Mouse (Mus musculus) CD4-positive, CD25-positive, alpha-beta regulatory T cell, adult 2 months (primary cell): ENCODE measurements around the gene Ifna15.
A peak's percentile ranks its signal among the peaks of the same experiment; 100 is the strongest.
"Not testable (repeated sequence)": the region's sequence is repeated elsewhere in the genome, so short reads cannot be mapped to it uniquely, and the experiment has no call there.

Source experiments
- DNase-seq: peaks from one replicate; pipeline ENCODE4 v3.0.0-alpha.2; 2012; ENCODE audit warnings: low read depth, low spot score

Ifna15 gene

GRCm38 (mm10) chr4:88558145-88558544 is at the start of gene Ifna15:
Gene Ifna15 (minus strand): TSS chr4:88558245.
- DNase-seq, result not testable (repeated sequence)

GRCm38 (mm10) chr4:88603276-88603675 is 45.2 kb upstream of the Ifna15 start, which contains the start of gene Ifna12:
Gene Ifna12 (minus strand): TSS chr4:88603376.
- no peak for DNase-seq

- DNase-seq, result no peak
Observed at GRCm38 (mm10) chr4:88592285-88592684, 34.2 kb upstream of the Ifna15 start, which contains the start of gene Ifna9. Gene Ifna9 (minus strand): TSS chr4:88592385.

GRCm38 (mm10) chr4:88571698-88572097 is 13.7 kb upstream of the Ifna15 start, which contains the start of gene Ifna14:
Gene Ifna14 (minus strand): TSS chr4:88571798.
- no peak for DNase-seq

DNA sequence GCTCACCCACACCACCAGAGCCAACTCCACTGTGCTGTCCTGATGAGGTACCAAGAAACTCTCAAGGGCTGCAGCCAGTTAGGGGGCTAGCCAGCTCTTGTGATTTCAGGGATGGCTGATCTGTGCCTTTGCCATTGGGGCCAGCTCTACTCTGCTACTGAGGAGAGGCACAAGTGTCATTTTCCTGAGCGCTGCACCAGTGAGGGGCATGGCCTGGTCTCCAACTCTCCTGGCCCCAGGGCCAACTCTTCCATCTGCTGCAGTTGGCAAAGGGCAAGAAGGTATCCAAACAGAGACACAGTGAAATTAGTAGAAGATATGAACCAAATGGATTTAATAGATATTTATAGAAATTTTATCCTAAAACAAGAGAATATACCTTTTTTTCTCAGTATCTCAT is 3.7 kb upstream of the Ifna15 start:
- DNase-seq, result no peak

DNA sequence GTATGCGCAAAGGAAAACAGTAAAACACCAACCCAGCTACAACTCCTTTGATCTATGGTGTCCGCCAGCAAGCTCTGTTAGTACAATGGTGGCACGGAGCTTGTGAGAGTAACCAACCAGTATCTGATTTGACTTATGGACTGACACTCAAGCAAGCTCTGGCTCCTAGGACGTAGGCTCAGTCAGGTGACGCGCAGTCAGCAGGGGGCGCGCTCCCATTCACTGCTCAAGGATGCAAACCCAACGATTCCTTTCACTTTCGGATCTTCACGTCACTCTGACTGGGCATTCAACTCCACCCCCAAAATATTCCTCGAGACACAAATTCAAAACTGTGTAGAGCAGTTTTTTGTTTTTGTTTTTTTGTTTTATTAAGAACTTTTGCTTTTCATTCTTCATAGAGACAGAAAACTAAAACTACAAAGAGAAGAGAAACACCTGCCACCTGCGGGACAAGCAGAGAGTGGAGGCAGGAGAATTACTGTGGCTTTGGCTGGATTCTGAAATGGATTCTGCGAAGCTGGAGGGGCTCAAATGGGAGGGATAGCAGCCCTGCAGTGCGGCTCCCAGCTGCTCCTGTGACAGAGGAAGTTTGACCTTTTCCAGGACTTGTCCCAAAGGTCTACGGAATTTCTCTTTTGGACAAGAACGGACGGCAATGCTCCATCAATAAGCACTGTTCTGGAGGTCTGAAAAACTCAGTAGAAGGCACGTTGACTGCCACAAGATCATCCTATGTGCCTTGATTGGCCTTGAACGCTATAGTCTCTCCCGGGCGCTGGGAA is 7.7 kb downstream of the Ifna15 start:
- peak; percentile 97 for DNase-seq

DNA sequence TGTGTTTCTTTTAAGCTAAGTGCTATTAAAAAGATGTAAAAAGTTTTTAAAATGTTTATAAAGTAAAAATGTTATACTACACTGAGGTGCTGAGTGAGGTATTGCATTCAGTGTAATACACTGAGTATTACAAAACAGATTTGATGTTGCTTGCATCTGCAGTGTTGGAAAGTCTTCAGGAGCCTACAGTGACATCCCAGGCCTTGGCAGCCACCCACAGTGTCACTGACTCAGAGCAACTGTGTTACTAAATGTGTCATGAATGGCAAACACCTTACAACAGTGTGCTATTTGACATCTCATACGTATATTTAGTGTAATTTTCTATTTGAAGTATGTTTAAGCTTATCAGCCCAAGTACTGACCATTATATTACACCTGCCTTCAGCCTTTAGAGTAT is 10.1 kb downstream of the Ifna15 start:
- DNase-seq, result no peak

DNA sequence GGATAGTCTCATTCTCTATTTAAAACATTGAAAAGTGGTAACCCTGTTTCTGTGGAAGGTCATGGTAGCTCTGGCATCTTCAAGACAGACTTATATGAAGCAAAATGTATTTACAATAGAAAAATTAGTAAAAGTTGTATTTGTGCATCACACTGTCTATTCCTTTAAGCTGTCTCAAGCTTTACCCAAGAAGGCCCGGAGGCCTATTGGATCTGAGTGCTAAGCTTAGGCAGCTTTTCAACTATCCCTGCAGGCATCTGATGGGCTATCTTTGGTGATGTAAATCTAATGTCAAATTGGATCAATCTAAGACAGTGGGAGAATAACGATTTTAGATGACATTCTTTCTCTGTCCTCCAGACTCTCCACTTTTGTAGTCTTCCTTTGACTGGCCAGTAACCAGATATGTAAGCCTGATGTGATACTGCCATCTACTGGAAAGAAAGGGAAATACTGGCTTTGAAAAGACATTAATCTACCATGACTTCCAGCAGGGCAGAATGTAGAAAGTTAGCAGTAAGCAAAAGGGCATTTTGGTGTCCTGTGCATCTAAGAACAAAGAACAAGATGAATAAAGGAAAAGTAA is 14.3 kb downstream of the Ifna15 start:
- peak; percentile 81 for DNase-seq

- DNase-seq, result no peak
Observed at GRCm38 (mm10) chr4:88537328-88537727, 20.7 kb downstream of the Ifna15 start.

DNA sequence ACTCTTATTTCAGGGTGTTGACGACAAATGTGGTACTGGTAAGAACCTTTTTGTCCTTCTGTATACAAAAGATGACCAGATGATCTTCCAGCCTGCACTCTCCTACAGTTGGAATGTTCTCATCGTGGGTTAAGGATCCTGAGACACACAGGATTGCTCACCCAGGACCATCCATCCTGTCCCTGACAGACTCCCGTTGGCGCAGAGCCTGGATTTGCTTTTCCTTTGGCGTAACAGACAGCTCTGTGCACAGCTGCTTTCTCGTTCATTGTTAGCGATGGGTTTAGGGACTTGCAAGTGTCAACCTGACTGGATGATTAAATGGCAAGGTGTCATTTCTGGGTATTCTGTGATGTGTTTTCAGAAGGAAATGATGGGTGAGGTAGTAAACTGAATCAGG is 21.4 kb downstream of the Ifna15 start:
- no peak for DNase-seq

- DNase-seq, result no peak
Observed at GRCm38 (mm10) chr4:88535742-88536141, 22.3 kb downstream of the Ifna15 start.

- DNase-seq, result no peak
Observed at GRCm38 (mm10) chr4:88534903-88535302, 23.1 kb downstream of the Ifna15 start.

DNA sequence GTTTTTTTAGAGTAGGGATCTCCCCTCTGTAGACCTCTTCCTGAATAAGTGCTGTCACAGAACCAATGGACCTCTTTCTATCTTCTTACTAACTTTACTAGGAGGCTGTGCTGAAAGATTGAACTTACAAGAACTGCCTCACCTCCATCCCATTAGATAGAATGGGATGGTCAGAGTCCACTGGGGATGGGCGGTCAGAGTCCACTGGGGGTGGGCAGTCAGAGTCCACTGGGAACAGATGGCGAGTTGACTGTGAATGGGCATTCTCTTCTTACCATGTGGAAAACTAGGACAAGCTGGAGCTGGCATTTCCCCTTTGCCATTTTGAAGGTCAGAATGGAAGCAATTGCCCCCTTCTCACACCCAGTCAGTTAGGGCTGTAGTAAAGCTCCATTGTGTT is 24.5 kb downstream of the Ifna15 start:
- DNase-seq, result no peak

DNA sequence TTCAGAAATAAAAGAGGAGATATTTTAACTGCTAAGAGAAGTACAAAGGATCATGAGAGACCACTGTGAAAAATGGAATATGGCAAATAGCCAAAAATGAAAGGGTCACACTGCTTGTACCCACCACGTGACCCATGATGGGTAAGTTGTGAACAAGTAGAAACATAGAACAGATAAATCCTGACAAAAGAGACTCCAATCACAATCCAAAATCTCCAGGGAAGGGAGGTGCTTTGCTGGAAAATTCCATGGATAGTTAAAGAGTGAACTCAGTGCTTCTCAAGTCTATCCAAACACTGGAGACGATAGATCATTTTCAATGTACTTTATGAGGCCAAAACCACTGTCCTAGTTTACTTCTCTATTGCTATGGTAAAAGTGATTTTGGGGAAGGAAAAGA is 27.2 kb downstream of the Ifna15 start:
- no peak for DNase-seq

DNA sequence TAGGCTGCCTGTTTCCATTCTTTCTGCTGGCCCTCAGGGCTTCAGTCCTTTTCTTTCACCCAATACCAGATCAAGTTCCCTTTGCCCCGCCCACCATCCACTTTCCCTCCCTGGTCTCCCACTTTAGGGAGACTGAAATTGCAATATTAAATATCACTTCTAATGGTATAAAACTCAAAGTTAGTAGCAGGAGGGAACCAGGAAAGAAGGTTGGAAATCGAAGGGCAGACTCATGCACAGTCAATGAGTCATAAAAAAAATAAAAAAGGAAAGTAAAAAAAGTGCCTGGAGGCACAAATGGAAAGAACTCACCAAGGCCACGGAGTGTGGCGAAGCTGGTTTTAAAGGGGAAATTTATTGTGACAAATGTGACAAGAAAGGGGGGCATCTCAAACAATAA is 27.8 kb downstream of the Ifna15 start:
- DNase-seq, result no peak

DNA sequence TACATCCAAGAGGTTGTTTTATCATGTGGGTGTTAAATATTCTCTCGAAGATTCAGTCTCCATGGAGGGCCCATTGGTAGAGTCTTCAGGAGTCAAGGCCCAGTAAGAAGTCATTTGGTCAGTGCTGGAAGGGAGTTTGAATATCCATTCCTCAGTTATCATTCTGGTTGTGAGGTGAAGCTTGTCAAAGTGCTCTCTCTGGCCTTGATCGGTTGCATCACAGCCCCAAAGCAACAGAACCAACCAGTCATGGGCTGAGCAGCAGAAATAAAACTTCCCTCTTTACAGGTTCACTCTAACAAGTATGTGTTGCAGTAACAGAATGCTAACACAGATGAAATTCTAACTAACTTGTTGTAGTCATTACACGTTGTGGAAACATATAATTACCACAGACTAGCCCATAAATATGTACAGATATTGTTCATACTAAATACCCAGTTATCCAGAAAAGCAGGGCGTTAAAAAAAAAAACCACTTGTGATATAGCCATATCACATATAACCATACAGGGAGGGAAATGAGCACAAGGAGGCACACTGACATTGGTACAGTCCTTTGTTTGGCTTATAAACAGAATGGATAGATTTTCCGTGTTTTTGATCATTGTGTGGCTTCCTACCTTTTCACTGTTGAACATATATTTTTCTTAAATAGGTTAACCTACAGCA is 31.5 kb downstream of the Ifna15 start:
- no peak for DNase-seq

GRCm38 (mm10) chr4:88525393-88525792 is 32.7 kb downstream of the Ifna15 start:
- DNase-seq, result no peak

GRCm38 (mm10) chr4:88523241-88523640 is 34.8 kb downstream of the Ifna15 start:
- no peak for DNase-seq

GRCm38 (mm10) chr4:88522674-88523073 is 35.4 kb downstream of the Ifna15 start, which contains the start of gene Ifnb1:
Gene Ifnb1 (minus strand): TSS chr4:88522774.
- DNase-seq, result no peak

GRCm38 (mm10) chr4:88517957-88518356 is 40.1 kb downstream of the Ifna15 start:
- DNase-seq, result no peak

- DNase-seq, result peak; percentile 25
Observed at GRCm38 (mm10) chr4:88515711-88516211, 42.3 kb downstream of the Ifna15 start.

DNA sequence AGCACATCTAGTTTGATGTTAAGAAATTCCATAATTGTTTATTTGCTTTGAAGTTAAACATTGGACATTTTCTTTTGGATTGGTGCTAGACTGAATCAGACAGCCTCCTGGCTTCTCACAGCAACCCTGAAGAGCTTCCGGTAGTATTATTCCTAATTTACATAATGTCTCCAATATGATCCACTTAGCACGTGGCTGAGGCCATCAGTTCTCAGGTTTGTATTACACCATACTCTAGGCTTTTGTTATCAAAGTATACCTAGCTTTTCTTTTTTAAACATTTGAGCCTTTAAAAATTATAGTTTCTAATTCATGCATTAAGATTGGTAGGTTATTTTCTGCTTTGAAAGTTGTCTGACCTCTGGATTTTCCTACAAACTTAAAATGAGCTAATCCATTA is 42.8 kb downstream of the Ifna15 start:
- DNase-seq, result no peak
